Mouse (Mus musculus): ENCODE data around the gene Tpcn2.

DNA sequence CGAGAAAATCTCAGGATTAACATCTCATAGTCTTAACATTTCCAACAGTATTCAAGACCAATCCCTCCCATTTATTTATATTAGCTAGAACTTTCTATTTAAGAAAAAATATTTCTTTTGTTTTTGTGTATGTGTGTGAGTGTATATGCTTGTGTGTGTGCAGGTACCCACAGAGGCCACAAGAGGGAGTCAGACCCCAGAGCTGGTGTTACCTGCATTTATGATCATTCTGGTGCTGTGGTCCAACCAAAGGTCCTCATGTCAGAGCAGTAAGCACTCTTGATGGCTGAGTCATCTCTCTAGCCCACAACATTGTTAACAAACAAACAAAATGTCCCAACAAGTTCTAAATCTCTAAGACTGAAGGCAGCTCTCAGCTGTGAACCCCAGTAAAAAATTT, 145.9 kb downstream of the Tpcn2 start:
- TF ChIP-seq CTCF (IDR thresholded peaks at IDR 0.05; ENCODE audit: extremely low read depth, insufficient read depth, low read length) (no peak), POLR2A (IDR thresholded peaks at IDR 0.05; ENCODE audit: extremely low read depth, insufficient read depth, low read length) (no peak)
